In the genomic region with DNA sequence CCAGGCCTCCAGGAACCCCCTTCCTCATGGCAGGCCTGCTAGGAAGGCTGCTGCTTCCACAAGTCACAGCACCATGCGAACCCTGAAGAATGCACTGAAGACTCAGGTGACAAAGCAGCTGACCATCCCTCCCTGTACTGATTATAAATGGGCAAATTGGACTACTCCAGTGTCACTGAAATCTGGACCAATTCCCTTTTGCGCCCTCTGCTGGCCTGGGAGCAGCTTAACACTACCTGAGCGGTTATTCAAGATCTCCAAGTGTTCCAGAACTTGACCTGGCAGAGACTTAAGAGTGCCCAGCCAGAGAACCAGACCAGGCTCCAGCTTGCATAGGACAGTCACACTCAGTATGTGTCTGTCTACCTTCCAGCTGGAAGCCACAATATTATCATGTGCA, we compare ENCODE assay signal across 8 mouse cellular contexts. TPM values are rescaled to one million over a fixed set of nuclear protein-coding genes. Genes with fewer than 3 reads are reported as not detected.
DNase-seq lines count a peak whose midpoint lies in the region; ATAC-seq and TF ChIP-seq lines count a peak whose summit lies in the region.

No protein-coding gene starts in this region.

- H3K4me2 ChIP-seq in lung, embryonic 16.5 days (ENCODE audit: low read depth, low read length) = no peak overlapping the region

- H3K9me3 ChIP-seq in MEL (replicated peaks; ENCODE audit: insufficient read depth, low read length) = no peaks in the 10 kb centered on the region
- H3K9me3 ChIP-seq in lung, embryonic 16.5 days (ENCODE audit: control insufficient read depth, low read length) = no peaks in the 10 kb centered on the region

- no peaks in the 10 kb centered on the region for H3K27me3 ChIP-seq in MEL (ENCODE audit: control insufficient read depth in 1 of 2, insufficient read depth in 2 of 2, low read length in 2 of 2)
- H3K27me3 ChIP-seq in lung, embryonic 16.5 days (ENCODE audit: control insufficient read depth, insufficient read depth, low read depth, low read length) = no peaks in the 10 kb centered on the region

- peak; percentile 9; the same call in 1 of the 2 replicates for ATAC-seq in lung, embryonic 16.5 days (ENCODE audit: low read depth)
- ATAC-seq in inflammation-experienced regulatory T-cells, adult 6 months = no peak

- no peak for TF ChIP-seq EP300 in MEL (IDR thresholded peaks at IDR 0.05; ENCODE audit: low read depth in 1 of 2, low read length in 2 of 2)

- peak; percentile 77 to 92 (median 84) for TF ChIP-seq CTCF in MEL (IDR thresholded peaks at IDR 0.05 in 2 of 3, conservative IDR thresholded peaks at IDR 0.05 in 1 of 3; ENCODE audit: control insufficient read depth in 1 of 3, insufficient read depth in 1 of 3, low read depth in 2 of 3, low read length in 3 of 3, poor library complexity in 1 of 3, severe bottlenecking in 1 of 3)

- H3K36me3 ChIP-seq in MEL (ENCODE audit: control insufficient read depth in 1 of 2, insufficient read depth in 2 of 2, low read length in 2 of 2) = peaks cover 0 to 30% of the 10 kb centered on the region in 2 experiments; a peak in 2 of 4 replicates
- peaks cover 41% of the 10 kb centered on the region for H3K36me3 ChIP-seq in lung, embryonic 16.5 days (ENCODE audit: control insufficient read depth, insufficient read depth, low read length)

- H3K27ac ChIP-seq in MEL (ENCODE audit: control insufficient read depth, low read depth, low read length) = no peak overlapping the region
- H3K27ac ChIP-seq in lung, embryonic 16.5 days (ENCODE audit: low read length) = no peak overlapping the region

- H3K9ac ChIP-seq in MEL (ENCODE audit: control insufficient read depth, low read depth, low read length, poor library complexity, severe bottlenecking) = no peak overlapping the region
- H3K9ac ChIP-seq in lung, embryonic 16.5 days (ENCODE audit: low read length) = no peak overlapping the region

- H3K79me2 ChIP-seq in MEL (ENCODE audit: control insufficient read depth, insufficient read depth, low read length, poor library complexity) = no peaks in the 10 kb centered on the region

- 27% methylated on average over 3 of the region's 3 CpGs for WGBS in lung, embryonic 16.5 days

- H3K4me1 ChIP-seq in MEL (ENCODE audit: control insufficient read depth in 1 of 2, insufficient read depth in 2 of 2, low read length in 2 of 2) = no peaks in the 10 kb centered on the region
- peaks cover 13% of the 10 kb centered on the region; the same call in 1 of the 2 replicates for H3K4me1 ChIP-seq in lung, embryonic 16.5 days (replicated peaks; ENCODE audit: control insufficient read depth, insufficient read depth, low read length)

- DNase-seq in B cell, adult 2 months = peak; percentile 80 to 82
- peak; percentile 77 for DNase-seq in MEL (ENCODE audit: low read depth, low spot score)
- DNase-seq in cerebellum, adult 18-20 months = peak; percentile 87 to 89
- DNase-seq in gastrocnemius, adult 18-20 months (ENCODE audit: low spot score) = peak; percentile 88
- DNase-seq in kidney, postnatal 14 days = peak; percentile 76
- peak; percentile 43 for DNase-seq in right cerebral cortex, postnatal 25 days

- TF ChIP-seq POLR2A in MEL (IDR thresholded peaks at IDR 0.05; ENCODE audit: control insufficient read depth in 1 of 2, insufficient read depth in 1 of 2, low read depth in 1 of 2, low read length in 2 of 2, poor library complexity in 1 of 2) = no peak

- TF ChIP-seq RAD21 in MEL (IDR thresholded peaks at IDR 0.05; ENCODE audit: low read depth, low read length) = peak; percentile 37

- no peak overlapping the region for H3K4me3 ChIP-seq in MEL (ENCODE audit: control insufficient read depth in 1 of 2, insufficient read depth in 1 of 2, low read depth in 2 of 2, low read length in 2 of 2)
- no peak overlapping the region for H3K4me3 ChIP-seq in lung, embryonic 16.5 days (ENCODE audit: low read length)

TF ChIP-seq in MEL, 35 proteins besides CTCF, POLR2A, EP300 and RAD21:
- 0 out of 2 replicates have a peak, but pooled peaks have one; percentile 6 for TF ChIP-seq GATA1 (IDR thresholded peaks at IDR 0.05; ENCODE audit: low read depth, low read length)
- peak; percentile 70 for TF ChIP-seq SMC3 (IDR thresholded peaks at IDR 0.05; ENCODE audit: low read depth, low read length)
- TF ChIP-seq POLR2AphosphoS2 (IDR thresholded peaks at IDR 0.05; ENCODE audit: low read length) = no peak

RNA-seq across cellular contexts. Expression of a gene that starts 14.8 kb away (rescaled TPM):
- 13.3 and 16.2 TPM in 2 replicates for total RNA-seq in MEL (2012; rRNA removed)
- 10 to 100 TPM in 1 of 2 experiments, not detected in 1; 23.0 TPM for polyA plus RNA-seq in MEL (2012; ENCODE audit: insufficient read depth in 1 of 2, insufficient read length in 2 of 2, low read depth in 1 of 2, low replicate concordance in 2 of 2, missing spikeins in 1 of 2)
- 100 to 1,000 TPM; 326 to 336 TPM for total RNA-seq in gastrocnemius, adult 18-20 months (2021)
- 35.7 and 37.9 TPM in 2 replicates for polyA plus RNA-seq in lung, embryonic 16.5 days (2015; fragmentation: Nextera tagmentation; extraction: Ambion mirVana)
- 10 to 100 TPM; 41.5 to 56.4 (median 51.1) TPM for polyA plus RNA-seq in inflammation-experienced regulatory T-cells, adult 6 months (2017; shearing (Covaris generic))

RNA-seq across cellular contexts. Expression of a gene that starts 21.7 kb away (rescaled TPM):
- 17.2 and 18.4 TPM in 2 replicates for total RNA-seq in MEL (2012; rRNA removed)
- polyA plus RNA-seq in MEL (2012; ENCODE audit: insufficient read depth in 1 of 2, insufficient read length in 2 of 2, low read depth in 1 of 2, low replicate concordance in 2 of 2, missing spikeins in 1 of 2) = 10 to 100 TPM in 1 of 2 experiments, not detected in 1; 57.4 TPM
- 10 to 100 TPM; 16.2 to 18.0 TPM for total RNA-seq in gastrocnemius, adult 18-20 months (2021)
- polyA plus RNA-seq in lung, embryonic 16.5 days (2015; fragmentation: Nextera tagmentation; extraction: Ambion mirVana) = 75.9 and 76.4 TPM in 2 replicates
- polyA plus RNA-seq in inflammation-experienced regulatory T-cells, adult 6 months (2017; shearing (Covaris generic)) = 10 to 100 TPM; 60.2 to 83.6 (median 75.5) TPM

RNA-seq across cellular contexts. Expression of a gene that starts 50.0 kb away (rescaled TPM):
- total RNA-seq in MEL (2012; rRNA removed) = 55.2 and 56.9 TPM in 2 replicates
- 10 to 100 TPM in 1 of 2 experiments, not detected in 1; 82.9 TPM for polyA plus RNA-seq in MEL (2012; ENCODE audit: insufficient read depth in 1 of 2, insufficient read length in 2 of 2, low read depth in 1 of 2, low replicate concordance in 2 of 2, missing spikeins in 1 of 2)
- total RNA-seq in gastrocnemius, adult 18-20 months (2021) = 10 to 100 TPM; 38.5 to 39.8 TPM
- 110 and 116 TPM in 2 replicates for polyA plus RNA-seq in lung, embryonic 16.5 days (2015; fragmentation: Nextera tagmentation; extraction: Ambion mirVana)
- 100 to 1,000 TPM; 155 to 186 (median 165) TPM for polyA plus RNA-seq in inflammation-experienced regulatory T-cells, adult 6 months (2017; shearing (Covaris generic))

RNA-seq across cellular contexts. Expression of a gene that starts 50.3 kb away (rescaled TPM):
- 27.0 and 28.5 TPM in 2 replicates for total RNA-seq in MEL (2012; rRNA removed)
- polyA plus RNA-seq in MEL (2012; ENCODE audit: insufficient read depth in 1 of 2, insufficient read length in 2 of 2, low read depth in 1 of 2, low replicate concordance in 2 of 2, missing spikeins in 1 of 2) = 10 to 100 TPM in 1 of 2 experiments, not detected in 1; 29.7 TPM
- total RNA-seq in gastrocnemius, adult 18-20 months (2021) = under 1 TPM; 0.09 to 0.14 TPM
- polyA plus RNA-seq in lung, embryonic 16.5 days (2015; fragmentation: Nextera tagmentation; extraction: Ambion mirVana) = 28.6 and 32.4 TPM in 2 replicates
- 10 to 100 TPM in 1 of 3 experiments, 1 to 10 TPM in 2; 2.0 to 17.5 (median 2.0) TPM for polyA plus RNA-seq in inflammation-experienced regulatory T-cells, adult 6 months (2017; shearing (Covaris generic))
